Comparison of ENCODE assay signal across 6 mouse cellular contexts in the genomic region with DNA sequence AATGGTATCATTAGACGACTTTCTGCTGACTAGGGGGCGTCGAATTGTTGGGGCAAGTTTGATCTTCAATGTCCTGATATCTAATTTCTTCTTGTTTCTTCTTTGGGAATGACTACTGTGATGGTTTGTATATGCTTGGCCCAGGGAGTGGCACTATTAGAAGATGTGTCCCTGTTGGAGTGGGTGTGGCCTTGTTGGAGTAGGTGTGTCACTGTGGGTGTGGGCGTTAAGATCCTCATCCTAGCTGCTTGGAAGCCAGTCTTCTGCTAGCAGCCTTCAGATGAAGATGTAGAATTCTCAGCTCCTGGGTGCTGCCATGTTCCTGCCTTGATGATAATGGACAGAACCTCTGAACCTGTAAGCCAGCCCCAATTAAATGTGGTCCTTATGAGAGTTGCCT. TPM values are rescaled to one million over a fixed set of nuclear protein-coding genes. Genes with fewer than 3 reads are reported as not detected.
"Had no signal": no experiment of that assay in that cellular context is flagged by ENCODE, and none has a peak within 500 bp of the region (broad histone marks: within the 10 kb centered on the region; RNA-seq: fewer than 3 reads in every experiment).

No protein-coding gene starts in this region.

RNA-seq across cellular contexts. Expression of gene Ankrd65, which starts 1.4 kb away (rescaled TPM):
- total RNA-seq: neutrophil, adult 5-6 weeks had no signal
- polyA plus RNA-seq: neural tube, embryonic 12.5 days; neural tube, embryonic 13.5 days; neural tube, embryonic 14.5 days; neural tube, embryonic 15.5 days; small intestine, adult 2 months had no signal
